Mouse (Mus musculus) urinary bladder, adult 18-20 months (tissue): ENCODE measurements around the gene Cyfip2.

ENCODE experiments used
- DNase-seq, 2 experiments: peaks; one replicate each; pipeline ENCODE4 v3.0.0; 2022; ENCODE audit warnings: low spot score in 2 of 2, mixed read lengths in 2 of 2

Cyfip2 gene

GRCm38 (mm10) chr11:46312523-46313035 is at the start of gene Cyfip2:
TSS of gene Cyfip2 (minus strand) at chr11:46312859.
- no peak for DNase-seq

GRCm38 (mm10) chr11:46360991-46361665 is 48.5 kb upstream of the Cyfip2 start:
- DNase-seq: no peak

- no peak for DNase-seq
Measured at GRCm38 (mm10) chr11:46358369-46358768, 45.7 kb upstream of the Cyfip2 start.

- no peak for DNase-seq
Measured at GRCm38 (mm10) chr11:46349681-46350410, 37.2 kb upstream of the Cyfip2 start.

- no peak for DNase-seq
Measured at GRCm38 (mm10) chr11:46348416-46348815, 35.8 kb upstream of the Cyfip2 start.

- no peak for DNase-seq
Measured at GRCm38 (mm10) chr11:46347756-46348155, 35.1 kb upstream of the Cyfip2 start.

GRCm38 (mm10) chr11:46343886-46344546 is 31.4 kb upstream of the Cyfip2 start:
- DNase-seq: no peak

- no peak for DNase-seq
Measured at GRCm38 (mm10) chr11:46341960-46342359, 29.3 kb upstream of the Cyfip2 start.

GRCm38 (mm10) chr11:46336020-46336419 is 23.4 kb upstream of the Cyfip2 start:
- no peak for DNase-seq

- DNase-seq: no peak
Measured at GRCm38 (mm10) chr11:46332217-46332616, 19.6 kb upstream of the Cyfip2 start.

- DNase-seq: no peak
Measured at GRCm38 (mm10) chr11:46326271-46327015, 13.8 kb upstream of the Cyfip2 start.

GRCm38 (mm10) chr11:46321559-46321958 is 8.9 kb upstream of the Cyfip2 start:
- no peak for DNase-seq

GRCm38 (mm10) chr11:46314534-46314933 is 1.9 kb upstream of the Cyfip2 start:
- DNase-seq: no peak

- no peak for DNase-seq
Measured at GRCm38 (mm10) chr11:46313851-46314250, 1.2 kb upstream of the Cyfip2 start.

- peak in 1 of 2 experiments; percentile 50 for DNase-seq
Measured at GRCm38 (mm10) chr11:46311703-46312522, 746 bp downstream of the Cyfip2 start.

- DNase-seq: no peak
Measured at GRCm38 (mm10) chr11:46311181-46311702, 1.4 kb downstream of the Cyfip2 start.

GRCm38 (mm10) chr11:46310647-46311063 is 2.0 kb downstream of the Cyfip2 start:
- no peak for DNase-seq

GRCm38 (mm10) chr11:46309808-46310555 is 2.7 kb downstream of the Cyfip2 start:
- no peak for DNase-seq

GRCm38 (mm10) chr11:46309111-46309741 is 3.4 kb downstream of the Cyfip2 start:
- DNase-seq: no peak
